Mouse (Mus musculus) cerebellum, postnatal 36 days (tissue): ENCODE results near the gene Ddx11.

Source experiments
- DNase-seq, 2 experiments: peaks; one replicate each; pipeline ENCODE4 v3.0.0; 2021 to 2022; ENCODE audit warnings: mixed read lengths in 2 of 2

The Ddx11 gene

DNA sequence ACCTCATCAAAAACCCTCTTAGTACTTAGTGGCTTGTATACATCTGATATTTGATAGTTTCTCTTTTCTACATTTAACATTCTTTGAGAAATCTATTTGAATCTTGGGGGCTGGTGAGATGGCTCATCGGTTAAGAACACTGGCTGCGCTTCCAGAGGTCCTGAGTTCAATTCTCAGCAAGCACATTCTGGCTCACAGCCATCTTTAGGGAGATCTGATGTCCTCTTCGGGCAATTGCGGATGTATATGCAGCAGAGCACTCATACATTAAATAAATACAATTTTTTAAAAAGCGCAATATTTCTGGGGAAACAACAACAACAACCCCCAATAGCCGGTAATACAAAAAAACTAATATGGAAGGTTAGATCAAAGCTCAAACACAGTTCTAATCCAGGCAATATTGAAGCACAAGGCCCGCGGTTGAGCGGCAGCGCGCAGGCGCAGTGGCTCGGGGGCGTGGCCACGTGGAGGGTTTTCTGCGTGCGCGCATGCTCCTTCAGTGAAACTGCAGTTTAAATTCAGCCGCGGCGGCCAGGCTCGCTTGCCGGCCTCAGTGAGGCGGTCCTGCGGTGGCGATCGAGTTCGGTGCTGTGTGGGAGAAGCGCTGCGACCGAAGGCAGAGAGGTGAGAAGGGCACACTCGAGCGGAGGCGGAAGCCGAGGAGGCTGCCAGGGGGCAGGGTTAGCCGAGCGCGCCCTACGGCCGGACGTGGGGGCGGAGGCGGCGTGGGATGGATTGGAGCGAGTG lies at the start of gene Ddx11:
Gene Ddx11 (plus strand): TSS at position 455 of the 750 bp plus-strand sequence.
- peak; percentile 96 for DNase-seq

DNA sequence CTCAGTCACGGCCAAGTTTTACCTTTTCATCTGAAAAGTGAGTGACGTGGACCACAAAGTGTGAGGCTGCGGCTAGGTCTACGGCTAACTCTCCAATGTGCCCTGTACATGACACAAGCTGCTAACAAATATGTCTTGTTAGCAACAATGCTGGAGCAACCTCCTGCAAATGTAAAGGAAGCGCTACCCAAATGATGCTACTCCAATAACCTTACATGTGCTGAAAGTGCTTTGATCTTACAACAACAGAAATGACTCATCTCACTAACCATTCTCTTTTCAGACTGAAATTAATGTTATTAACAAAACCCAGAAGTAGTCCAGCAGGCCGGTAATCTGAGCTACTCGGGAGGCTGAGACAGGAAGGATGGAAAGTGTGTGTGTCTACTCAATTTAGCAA lies 49.3 kb upstream of the Ddx11 start:
- no peak for DNase-seq

- DNase-seq: no peak
These were observed 47.5 kb upstream of the Ddx11 start for GRCm38 (mm10) chr17:66075827-66076173.

- DNase-seq: peak; percentile 57 to 70
These were observed 47.0 kb upstream of the Ddx11 start for GRCm38 (mm10) chr17:66076174-66076927.

- peak; percentile 95 to 97 for DNase-seq
These were observed 46.4 kb upstream of the Ddx11 start, which contains the start of gene Ankrd12 for GRCm38 (mm10) chr17:66076934-66077333. Gene Ankrd12 (minus strand): TSS chr17:66077089.

GRCm38 (mm10) chr17:66077437-66077850 lies 45.9 kb upstream of the Ddx11 start:
- DNase-seq: no peak

DNA sequence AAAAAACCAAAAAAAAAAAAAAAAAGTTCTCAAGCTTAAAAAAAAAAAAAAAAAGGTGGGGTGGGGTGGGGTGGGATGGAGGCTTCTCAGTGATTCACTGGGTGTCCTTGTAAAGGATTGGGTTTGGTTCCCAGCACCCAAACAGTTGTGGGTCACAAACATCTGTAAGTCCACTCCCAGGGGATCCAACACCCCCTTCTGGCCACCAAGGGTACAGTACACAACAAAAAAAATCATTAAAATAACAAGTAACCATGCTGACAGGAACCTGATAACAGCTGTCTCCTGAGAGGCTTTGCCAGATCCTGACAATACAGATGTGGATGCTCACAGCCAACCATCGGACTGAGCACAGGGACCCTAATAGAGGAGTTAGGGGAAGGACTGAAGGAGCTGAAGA lies 38.8 kb upstream of the Ddx11 start:
- no peak for DNase-seq

GRCm38 (mm10) chr17:66085038-66085437 lies 38.3 kb upstream of the Ddx11 start:
- DNase-seq: no peak

DNA sequence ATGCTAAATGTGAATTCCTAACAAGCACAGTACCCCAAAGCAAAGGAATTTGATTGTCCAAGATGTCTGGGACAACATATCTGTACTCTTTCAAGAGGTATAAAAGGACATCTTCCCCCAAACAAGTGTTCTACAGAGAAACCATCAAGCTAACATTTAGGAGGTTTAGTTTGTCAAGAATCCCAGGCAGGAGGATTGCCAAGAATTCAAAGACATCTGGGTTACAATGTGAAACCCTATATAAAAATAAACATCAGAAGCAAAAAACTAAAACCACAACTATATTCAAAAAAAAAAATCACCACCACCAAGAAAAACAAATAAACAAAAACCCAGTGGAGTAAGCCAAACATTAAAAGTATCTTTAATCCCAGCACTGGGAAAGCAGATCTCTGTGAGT lies 33.1 kb upstream of the Ddx11 start:
- no peak for DNase-seq

GRCm38 (mm10) chr17:66091392-66091791 lies 31.9 kb upstream of the Ddx11 start:
- DNase-seq: no peak

- DNase-seq: no peak
These were observed 31.3 kb upstream of the Ddx11 start for GRCm38 (mm10) chr17:66092065-66092464.

GRCm38 (mm10) chr17:66092664-66093063 lies 30.7 kb upstream of the Ddx11 start:
- DNase-seq: no peak

DNA sequence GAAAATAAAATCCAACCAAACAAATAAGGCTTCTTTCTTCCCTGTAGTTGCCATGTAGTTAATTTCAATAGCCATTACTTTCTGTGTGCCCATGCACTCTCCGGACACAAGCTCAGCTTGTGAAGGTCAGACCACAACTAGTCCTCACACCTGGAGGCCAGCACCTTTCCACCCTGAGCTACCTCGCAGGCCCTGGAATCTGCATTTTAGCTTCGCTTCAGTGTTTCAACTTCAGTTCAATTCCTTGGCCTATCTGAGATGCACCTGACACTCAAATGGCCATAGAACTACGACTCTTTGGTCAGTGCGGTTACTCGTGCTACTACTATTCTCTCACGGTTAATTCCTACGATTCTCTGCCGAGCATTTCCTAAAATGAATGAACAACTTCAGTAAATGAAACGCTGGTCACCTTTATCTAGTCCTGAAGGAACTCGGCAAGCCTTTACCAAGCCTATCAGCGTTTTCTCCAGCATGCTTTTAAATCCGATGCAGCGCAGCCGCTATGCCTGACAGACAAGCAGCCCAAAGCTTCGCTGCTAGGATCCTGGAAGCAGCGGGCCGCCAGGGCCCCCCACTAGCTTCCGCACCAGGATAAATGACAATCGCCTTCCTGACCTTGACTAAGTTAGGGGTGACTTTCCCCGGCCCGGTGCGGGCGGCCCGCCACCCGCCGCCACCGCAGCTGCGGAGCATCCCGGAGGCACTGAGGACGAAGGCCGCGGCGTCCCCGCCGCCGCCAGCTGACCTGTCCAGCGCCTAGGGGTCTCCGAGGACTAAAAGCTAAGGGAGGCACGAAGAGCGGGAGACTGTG lies 22.5 kb upstream of the Ddx11 start:
- DNase-seq: peak in 1 of 2 experiments; percentile 24

- DNase-seq: peak; percentile 89 to 94
These were observed 21.7 kb upstream of the Ddx11 start, which contains the start of gene Ndufv2 for GRCm38 (mm10) chr17:66101380-66102330. Gene Ndufv2 (minus strand): TSS chr17:66101559.

DNA sequence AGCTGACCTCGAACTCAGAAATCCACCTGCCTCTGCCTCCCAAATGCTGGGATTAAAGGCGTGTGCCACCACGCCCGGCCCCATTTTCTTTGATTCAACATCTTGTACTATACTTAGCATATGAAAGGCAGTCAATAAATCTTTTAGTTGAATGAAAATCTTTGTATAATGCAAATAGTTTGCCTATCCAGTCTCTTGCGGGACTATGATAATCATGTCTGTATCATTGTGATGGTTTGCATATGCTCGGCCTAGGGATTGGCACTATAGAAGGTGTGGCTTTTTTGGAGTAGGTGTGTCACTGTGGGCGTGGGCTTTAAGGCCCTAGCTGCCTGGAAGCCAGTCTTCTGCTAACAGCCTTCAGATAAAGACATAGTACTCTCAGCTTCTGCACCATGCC lies 19.2 kb upstream of the Ddx11 start:
- no peak for DNase-seq

- DNase-seq: peak; percentile 63 to 67
These were observed 16.6 kb upstream of the Ddx11 start for GRCm38 (mm10) chr17:66106601-66107267.

DNA sequence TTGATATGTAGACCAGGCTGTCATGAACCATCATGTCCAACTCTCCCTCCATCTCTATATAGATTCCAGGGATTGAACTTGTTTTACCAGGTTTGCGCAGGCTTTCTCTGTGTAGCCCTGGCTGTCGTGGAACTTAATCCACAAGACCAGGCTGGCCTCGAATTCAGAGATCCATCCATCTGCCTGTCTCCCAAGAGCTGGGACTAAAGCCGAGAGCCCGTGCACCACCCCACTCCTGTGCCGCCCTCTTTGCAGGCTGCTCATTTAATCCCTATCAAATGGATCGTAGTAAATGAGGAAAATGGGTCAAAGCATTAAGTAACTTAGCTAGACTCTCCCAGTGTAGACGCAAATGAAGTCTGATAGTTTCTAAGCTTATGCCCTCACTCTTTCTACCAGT lies 15.9 kb upstream of the Ddx11 start:
- no peak for DNase-seq

GRCm38 (mm10) chr17:66108198-66108597 lies 15.1 kb upstream of the Ddx11 start:
- DNase-seq: no peak

GRCm38 (mm10) chr17:66110746-66111145 lies 12.6 kb upstream of the Ddx11 start:
- no peak for DNase-seq

DNA sequence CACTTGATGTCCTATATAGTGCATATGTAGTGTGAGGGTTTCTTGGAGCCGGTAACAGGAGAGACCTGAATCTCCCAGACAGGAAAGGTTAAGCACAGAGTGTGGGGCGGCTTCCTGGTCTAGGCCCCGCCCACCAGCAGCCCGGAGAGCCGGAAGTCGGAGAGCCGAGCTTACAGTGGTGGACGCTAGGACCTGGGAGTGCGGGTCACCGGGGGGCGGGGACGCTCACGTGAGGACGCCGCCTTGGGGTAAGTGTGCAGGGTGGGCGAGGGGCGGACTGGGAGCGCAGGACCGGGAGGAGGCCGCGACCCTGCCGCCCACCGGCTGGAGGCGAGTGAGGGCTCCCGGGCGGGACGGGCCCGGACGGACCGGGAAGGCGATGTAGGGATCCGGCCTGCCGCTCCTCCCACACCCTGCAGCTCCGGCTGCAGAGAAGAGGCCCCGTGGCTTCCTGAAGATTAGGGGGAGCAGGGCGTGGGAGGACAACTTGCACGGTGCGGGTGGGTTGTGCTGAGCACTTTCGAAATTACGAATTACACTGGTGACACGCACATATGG lies 11.8 kb upstream of the Ddx11 start, which contains the start of gene Washc1:
Gene Washc1 (plus strand): TSS at position 144 of the 558 bp plus-strand sequence.
- DNase-seq: peak; percentile 85 to 90

DNA sequence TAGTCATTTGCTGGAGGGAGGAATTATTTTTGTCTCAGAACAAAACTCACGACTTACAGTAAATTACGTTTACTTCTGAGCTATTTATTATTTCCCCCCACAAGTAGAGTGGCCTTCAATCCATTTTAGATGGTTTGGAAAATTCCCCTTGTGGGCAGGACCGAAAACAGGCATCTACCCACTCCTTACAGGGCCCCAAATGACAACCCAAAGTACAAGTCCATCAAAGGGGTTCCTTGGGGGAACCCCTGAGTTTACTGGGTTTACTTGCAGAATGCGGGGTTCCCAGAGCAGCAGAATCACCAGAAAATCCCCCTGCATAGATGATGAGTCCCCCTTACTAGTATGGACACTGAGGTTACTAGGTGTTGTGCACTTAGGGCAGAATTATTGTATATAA lies 11.2 kb upstream of the Ddx11 start:
- no peak for DNase-seq
